Mouse (Mus musculus): ENCODE results near the gene Nkiras2. TPM values are rescaled to one million over a fixed set of nuclear protein-coding genes. Genes with fewer than 3 reads are reported as not detected.
"Not testable (repeated sequence)": the region's sequence is repeated elsewhere in the genome, so short reads cannot be mapped to it uniquely, and the experiment has no call there.

Gene Nkiras2
- total RNA-seq, 2 experiments from 2014 or later, result 16.9 to 30.0 TPM

DNA sequence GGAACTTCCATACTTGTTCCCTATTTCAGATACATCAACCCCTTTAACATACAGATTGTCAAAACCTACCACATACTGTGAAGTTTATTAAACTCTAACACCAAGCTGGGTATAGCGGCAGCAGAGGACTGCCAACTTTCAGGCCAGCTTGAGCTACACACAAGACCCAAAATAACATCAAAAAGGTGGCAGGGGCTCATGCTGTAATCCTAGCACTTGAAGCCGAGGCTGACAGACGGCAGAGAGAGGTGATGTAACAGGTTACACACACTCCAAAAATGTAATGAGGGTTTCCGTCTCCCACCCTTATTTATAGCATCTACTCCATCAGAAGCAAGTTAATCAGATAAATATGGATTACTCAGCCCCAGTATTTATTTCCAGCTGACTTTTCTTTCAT lies 23.5 kb upstream of the Nkiras2 start:
- no peak for ATAC-seq (replicated peaks; ENCODE audit: poor library complexity, severe bottlenecking)

DNA sequence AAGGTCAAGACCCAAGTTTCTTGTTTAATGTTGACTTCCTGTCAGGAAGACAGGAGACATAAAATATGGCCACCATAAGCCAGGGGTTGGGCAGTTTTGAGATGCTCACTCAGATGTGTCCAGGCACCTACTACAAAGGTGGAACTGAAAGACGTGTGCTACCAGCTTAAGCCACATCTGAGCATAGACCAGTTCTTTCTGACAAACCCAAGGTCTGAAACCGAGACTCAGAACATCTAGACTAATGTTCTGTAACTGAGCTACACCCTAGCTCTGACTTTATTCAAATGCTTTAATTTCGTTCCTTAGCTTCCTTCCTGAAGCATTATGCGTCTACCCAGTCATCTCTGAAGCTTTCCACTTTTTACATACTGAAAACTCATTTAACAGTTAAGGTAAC lies 21.0 kb upstream of the Nkiras2 start:
- no peak for ATAC-seq (replicated peaks; ENCODE audit: poor library complexity, severe bottlenecking)

DNA sequence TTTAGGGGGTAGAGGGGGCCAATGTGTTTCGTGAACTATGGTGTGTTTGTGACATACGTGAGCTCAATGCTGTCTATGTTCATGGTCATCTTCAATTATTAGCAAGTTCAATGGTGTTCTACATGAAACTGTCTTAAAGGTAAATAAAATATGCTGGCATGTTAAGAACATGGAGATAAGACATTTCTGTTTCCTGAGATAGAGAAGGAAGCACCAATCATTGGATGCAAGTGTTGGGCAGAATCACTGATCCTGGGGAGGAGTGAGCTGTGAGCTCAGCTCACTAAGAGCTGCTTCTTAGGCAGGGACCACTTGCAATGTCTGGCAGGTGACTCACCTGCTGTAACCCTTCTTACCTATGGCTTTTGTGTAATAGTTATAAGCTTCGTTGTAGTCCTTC lies 17.7 kb upstream of the Nkiras2 start:
- no peak for ATAC-seq (replicated peaks; ENCODE audit: poor library complexity, severe bottlenecking)

DNA sequence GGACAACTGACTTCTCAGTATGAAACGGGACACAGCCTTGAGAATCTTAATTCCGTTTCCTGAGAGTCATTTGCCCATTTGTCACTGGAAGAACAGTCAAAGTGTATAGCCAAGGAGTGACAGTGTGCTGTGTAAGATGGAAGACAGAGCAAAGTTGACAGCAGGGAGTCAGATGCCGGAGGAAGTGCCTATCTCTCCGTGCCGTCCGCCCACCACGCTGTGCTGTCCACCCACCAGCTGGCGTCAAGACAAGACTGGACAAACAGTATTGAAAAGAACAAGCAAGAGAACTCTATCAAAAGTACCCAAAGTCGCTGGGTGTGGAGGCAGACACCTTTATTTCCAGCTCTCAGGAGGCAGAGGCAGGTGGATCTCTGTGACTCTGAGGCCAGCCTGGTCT lies 15.9 kb upstream of the Nkiras2 start:
- ATAC-seq (replicated peaks; ENCODE audit: poor library complexity, severe bottlenecking), result no peak

DNA sequence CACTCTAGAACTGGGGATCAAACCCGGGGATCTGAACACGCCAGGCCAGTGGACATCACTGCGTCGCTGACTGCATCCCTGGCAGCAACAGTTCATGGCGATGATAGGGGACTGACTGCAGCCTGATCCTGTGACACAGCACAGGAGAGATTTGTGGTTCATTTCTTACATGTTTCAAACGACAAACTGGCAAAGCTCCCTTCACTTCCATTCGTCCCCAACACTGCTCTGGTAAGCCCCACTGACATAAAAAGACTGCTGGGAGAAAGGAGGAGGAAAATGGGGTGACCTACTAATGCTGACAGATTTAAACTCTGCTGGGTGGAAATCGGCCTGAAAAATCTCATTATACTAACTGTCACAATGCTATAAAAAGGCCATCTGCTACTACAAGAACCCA lies 15.2 kb upstream of the Nkiras2 start:
- no peak for ATAC-seq (replicated peaks; ENCODE audit: poor library complexity, severe bottlenecking)

DNA sequence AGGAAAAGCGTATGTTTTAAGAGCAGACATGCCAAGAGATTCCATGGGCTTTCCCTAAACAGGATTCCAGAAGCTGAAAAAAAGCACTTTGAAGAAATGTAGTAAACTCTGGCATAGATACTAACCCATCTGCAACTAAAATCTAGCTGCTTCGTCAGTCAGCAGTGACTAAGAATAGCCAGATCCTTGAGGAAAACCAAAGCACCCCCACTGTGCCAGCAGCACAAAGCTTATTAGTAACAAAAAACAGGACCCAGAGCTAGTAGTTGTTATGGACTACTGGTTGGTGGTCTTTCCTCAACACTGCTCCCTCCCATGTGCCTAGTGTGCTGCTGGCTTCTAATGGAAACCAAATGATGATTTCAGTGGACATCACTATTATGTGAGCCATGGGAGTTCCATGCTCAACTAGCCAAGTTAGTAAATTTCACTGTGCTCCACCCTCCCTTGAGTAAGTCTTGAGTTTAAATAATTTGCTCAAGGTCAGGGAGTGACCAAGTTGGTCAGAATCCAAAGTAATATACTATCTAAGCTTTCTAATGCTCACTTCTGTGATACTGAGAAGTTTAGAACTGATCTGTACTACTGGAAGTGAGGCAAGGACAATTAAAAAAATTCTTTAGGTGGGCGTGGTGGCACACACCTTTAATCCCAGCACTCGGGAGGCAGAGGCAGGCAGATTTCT lies 14.6 kb upstream of the Nkiras2 start:
- ATAC-seq (replicated peaks; ENCODE audit: poor library complexity, severe bottlenecking), result no peak

DNA sequence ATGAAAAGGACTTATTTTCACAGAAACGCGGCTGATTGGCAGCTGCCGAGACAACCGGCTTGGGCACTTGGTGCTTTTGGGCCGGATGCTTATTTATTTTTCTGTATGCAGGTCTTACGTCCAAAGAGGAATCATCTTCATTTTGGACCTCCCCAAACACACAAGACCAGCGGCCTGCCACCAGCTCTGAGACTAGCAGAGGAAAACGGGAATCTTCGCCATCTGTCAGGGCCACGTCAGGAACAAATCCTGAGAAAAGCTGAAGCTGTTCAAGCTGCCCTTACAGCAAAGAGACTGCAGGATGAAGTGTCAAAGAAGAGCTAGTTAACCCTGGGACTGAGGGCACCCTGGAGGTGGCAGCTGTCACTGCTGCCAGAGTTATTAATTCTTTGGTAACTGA lies 13.6 kb upstream of the Nkiras2 start:
- no peak for ATAC-seq (replicated peaks; ENCODE audit: poor library complexity, severe bottlenecking)

DNA sequence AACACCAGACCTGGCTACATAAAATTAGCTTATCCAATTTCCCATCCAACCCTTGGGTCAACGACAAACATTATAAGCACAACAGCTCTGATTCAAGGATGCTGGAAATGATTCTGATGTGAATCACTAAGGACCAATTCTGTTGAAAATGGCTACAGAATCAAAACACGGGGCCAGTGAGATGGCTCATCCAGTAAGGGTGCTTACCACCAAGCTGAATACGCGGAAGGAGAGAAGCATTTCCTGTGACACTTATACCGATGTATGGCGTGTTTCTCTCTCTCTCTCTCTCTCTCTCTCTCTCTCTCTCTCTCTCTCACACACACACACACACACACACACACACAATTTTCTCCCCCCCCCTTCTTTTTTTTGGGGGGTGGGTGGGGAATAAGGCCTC lies 11.9 kb upstream of the Nkiras2 start:
- no peak for ATAC-seq (replicated peaks; ENCODE audit: poor library complexity, severe bottlenecking)

DNA sequence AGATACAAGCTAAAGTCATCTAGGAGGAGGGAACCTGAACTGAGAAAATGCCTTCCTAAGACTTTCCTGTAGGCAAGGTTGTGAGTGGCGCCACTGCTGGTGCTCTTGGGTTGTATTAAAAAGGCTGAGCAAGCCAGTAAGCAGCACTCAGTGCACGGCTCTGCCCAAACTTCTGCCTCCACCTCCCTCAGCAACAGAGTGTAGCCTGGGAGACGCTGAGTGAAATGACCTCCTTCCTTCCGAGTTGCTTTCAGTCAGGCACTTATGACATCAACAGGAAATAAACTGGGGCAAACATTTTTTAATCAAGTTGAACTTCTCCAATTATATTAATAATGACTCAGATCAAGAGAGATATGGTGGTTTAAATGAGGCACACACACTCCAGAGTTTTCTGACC lies 10.2 kb upstream of the Nkiras2 start:
- ATAC-seq (replicated peaks; ENCODE audit: poor library complexity, severe bottlenecking), result 0 out of 2 replicates have a peak, but pooled peaks have one; percentile 17

DNA sequence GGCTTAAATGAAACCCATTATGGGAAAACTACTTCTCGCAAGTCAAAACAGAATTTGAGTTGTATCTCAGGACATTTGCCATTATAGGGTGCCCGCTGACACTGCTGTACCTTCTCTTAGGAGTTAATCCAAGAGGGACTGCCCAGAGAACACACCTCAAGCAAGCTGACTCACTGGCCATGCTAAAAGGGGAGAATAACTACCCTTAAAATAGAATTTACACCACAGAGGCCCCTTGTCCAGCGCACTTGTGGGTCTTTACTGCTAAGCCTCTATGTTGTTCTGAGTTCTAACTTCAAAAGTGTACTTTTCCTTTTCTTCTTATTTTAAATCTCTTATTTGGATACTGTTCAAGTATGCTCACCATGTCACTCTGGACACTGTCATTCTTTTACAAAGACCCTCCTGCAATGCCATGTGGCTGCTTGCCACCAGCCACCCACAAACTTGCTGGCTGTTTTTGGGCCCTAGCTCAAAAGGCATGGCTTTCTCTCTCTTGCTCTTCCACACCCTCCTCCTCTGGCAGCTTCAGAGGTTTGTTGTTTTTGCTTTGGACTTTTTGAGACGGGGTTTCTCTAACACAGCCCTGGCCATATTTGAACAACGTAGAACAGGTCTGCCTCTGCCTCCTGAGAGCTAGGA lies 9.6 kb upstream of the Nkiras2 start:
- ATAC-seq (replicated peaks; ENCODE audit: poor library complexity, severe bottlenecking), result no peak

DNA sequence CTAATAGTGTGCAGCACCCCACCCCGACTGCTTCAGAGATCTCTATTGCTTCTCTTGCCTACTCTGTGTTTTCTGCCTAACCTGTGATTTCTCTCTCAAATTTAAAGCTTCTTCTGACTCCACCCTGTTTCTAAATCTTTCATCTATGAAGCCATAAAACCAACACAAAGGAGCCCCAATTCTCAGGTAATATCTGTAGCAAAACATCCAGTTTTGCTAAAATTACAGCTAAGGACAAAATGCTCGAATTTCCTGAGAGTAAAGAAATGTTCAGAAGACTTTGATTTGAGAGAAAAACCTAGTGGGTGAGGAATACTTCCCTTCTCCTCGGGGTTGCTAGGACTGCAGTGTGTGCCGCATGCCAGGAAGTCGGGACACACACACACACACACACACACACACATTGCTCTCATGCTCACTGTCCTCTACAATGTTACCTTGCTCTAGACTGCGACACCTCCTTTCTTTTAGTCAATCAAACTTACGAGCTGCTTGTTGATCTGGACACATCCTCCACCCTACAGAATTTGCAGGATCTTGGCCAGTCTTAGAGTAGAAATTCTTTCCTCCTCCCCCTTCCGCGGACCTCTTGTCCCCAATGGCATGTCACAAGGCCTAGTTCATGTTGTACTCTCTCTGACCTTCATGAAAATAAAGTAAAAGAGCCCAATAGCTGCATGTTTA lies 8.9 kb upstream of the Nkiras2 start:
- no peak for ATAC-seq (replicated peaks; ENCODE audit: poor library complexity, severe bottlenecking)

DNA sequence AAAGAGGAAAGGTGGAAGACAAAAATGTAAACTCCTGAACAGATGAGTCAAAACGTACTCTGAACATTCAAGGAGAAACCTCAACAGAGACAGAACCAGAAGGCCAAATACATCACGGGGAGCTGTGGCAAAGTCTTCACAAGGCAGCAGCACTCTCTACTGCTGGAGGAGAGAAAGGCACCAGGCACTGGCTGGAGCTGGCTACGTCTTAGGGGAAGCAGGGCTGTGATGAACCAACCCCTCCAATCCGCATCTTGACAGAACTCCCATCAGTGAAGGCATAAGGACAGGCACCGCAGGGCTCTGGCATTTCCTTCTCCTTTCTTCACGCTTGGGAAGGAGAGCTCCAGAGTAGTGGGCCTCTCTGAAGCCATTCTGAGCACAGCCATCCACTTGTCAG lies 7.4 kb upstream of the Nkiras2 start:
- ATAC-seq (replicated peaks; ENCODE audit: poor library complexity, severe bottlenecking), result no peak

DNA sequence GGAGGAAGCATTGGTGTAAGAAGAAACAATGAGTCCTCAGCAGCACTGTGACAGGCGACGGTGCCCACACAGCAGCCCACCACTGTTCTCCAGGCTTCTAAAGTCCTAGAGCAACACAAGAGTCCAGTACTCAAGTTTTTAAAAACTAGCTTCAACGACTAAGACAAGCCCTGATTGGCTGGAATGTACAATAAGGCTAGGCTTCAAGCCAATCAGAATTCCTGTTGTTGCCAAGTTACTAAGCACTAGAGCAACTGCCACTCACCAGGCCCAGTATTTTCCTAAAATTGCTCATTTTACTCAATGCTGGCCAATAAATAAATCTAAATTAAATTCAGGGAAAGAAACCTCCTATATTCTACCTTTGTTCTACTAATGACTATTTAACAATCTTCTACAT lies 5.8 kb upstream of the Nkiras2 start:
- no peak for ATAC-seq (replicated peaks; ENCODE audit: poor library complexity, severe bottlenecking)

DNA sequence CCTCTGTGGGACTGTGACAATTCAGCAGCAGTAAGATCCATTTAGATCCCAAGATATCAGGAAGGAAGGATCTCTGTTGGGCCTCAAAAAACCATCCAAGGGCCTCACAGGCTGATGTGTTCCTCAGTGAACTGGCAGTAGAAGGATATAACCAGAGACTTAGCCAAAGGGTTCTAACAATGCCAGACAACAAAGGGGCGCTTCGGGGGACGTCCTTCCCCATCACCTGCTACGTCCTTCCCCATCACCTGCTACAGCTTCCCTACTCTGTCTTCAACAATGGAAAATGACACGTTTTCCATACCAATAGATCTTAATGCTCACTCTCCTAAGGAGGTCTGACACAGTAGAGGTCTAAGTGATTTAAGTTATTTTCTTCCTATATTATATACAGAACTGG lies 2.7 kb upstream of the Nkiras2 start:
- ATAC-seq (replicated peaks; ENCODE audit: poor library complexity, severe bottlenecking), result no peak

DNA sequence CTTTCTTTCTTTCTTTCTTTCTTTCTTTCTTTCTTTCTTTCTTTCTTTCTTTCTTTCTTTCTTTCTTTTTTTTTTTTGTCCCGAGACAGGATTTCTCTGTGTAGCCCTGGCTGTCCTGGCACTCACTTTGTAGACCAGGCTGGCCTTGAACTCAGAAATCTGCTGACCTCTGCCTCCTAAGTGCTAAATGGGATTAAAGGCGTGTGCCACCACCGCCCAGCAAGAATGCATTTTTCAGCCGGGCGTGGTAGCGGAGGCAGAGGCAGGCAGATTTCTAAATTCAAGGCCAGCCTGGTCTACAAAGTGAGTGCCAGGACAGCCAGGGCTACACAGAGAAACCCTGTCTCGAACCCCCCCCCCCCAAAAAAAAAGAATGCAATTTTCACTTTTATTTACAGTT lies 2.2 kb upstream of the Nkiras2 start:
- not testable (repeated sequence) for ATAC-seq (replicated peaks; ENCODE audit: poor library complexity, severe bottlenecking)

DNA sequence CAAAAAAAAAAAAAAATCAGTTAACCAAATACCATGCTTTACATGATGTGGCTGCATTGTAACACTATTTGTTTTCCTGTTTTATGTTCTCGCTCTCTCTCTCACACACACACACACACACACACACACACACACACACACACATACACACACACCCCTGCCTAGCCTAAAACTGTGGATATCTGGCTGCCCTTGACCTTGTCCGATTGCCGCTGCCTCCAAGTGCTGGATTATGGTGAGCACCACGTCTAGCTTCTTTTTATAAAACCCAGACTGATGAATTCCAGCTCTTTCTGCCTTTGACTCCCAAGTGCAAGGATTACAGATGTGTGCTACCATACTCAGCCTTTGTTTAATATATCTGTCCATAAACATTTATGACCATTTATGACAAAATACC lies 1.6 kb upstream of the Nkiras2 start:
- no peak for ATAC-seq (replicated peaks; ENCODE audit: poor library complexity, severe bottlenecking)

DNA sequence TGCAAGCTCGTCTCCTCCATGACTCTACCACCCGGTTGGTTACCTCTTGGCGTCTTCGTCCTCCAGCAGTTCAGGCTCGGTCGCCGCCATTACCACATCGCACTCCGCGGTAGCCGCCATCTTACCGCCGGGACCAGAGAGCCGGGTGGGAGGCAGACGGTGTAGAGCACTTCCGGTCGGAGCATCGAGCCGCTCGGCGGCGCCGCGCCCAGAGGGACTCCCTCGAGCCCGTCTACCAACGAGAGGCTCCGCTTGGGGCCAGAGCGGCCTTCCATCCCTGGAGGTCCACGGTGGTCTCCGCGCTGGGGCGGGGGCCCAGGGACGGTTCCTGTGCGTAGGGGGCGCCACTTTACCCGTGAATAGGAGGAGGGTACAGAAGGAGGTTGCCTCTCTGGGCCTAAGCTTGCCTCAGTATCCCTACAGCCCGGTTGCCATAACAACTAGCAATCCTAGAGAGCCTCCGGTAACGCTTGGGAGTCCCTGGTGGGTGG lies 486 bp downstream of the Nkiras2 start:
- ATAC-seq (replicated peaks; ENCODE audit: poor library complexity, severe bottlenecking), result peak; percentile 73

DNA sequence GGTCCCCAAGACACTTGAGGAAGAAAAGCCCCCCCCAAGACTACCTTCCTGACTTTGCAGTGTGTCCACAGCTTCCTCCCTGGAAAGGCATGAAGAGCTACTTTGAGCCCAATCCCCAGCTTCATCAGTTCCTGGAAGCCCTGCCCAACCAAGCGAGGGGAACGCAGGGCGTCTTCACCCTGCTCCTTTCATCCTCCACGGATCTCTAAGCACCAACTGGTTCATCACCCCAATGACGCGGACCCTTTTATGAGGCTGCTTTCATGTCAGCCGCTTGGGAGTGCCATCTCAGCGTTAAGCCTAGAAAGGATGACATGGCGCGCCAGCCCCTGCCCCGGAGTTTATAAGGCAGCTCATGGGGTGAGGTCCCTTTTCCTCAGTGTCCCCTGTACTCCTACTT lies 938 bp downstream of the Nkiras2 start, which contains the start of gene Dnajc7:
Gene Dnajc7, minus strand, starts transcription at position 187 of the 400 bp plus-strand sequence.
- 0 out of 2 replicates have a peak, but pooled peaks have one; percentile 0 for ATAC-seq (replicated peaks; ENCODE audit: poor library complexity, severe bottlenecking)

DNA sequence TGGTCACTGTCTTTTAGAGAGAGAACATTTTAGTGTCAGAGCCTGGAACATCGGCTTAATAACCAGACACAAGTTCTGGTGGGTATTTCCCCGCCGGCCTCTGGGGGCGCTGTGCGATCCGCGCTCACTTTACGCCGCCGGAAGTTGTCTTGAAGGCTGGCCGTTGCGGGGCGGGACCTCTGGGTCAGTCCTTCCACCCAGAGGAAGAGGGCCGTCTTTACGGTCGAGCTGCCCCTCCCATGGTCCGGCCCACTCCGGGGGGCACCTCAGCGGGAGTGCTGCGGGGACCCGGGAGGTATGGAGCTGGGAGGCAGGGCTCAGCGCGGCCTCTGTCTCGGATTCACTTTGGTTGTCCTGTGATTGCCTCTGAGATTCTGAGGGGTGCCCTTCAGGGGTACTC lies 3.7 kb downstream of the Nkiras2 start:
- ATAC-seq (replicated peaks; ENCODE audit: poor library complexity, severe bottlenecking), result peak; percentile 65

DNA sequence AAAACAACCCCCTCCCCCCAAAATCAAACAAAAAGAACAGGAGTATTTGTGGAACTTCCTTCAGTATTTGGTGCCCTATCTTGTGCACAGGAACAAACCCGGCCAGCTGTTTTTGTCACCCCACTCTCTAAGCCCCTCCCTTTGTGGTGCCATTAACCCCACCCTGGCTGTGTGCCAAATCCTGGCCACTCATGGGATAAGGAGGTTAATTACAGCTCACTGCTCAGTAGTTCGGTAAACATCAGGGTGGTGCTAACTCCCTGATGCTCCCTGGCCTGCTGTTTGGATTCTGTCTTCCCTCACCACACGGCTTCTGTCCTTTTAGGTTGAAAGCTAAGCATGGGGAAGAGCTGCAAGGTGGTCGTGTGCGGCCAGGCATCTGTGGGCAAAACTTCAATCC lies 4.8 kb downstream of the Nkiras2 start:
- no peak for ATAC-seq (replicated peaks; ENCODE audit: poor library complexity, severe bottlenecking)
